Mouse (Mus musculus): Measurements from ENCODE around the gene Upp2.

DNA sequence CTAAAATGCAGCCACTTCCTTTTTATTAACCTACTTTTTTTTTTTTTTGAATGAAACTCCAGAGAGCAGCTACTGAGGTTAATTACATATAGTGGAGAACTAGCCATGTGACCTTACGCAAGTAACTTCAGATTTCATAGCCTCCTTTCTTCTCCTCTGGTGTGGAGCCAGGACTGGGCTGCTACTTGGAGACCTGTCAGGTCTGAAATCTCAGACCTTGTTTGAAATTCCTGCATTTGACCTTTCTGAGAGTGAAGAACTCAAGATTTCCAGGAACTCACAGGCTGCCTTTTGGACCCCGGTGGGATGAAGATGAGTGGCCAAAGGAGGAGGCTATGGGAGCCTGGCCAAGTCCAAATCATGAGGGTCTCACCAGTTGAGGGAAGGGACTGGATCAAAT, 7.1 kb downstream of the Upp2 start:
- TF ChIP-seq CTCF (IDR thresholded peaks at IDR 0.05; ENCODE audit: insufficient read depth, low read length), result no peak
- no peak for TF ChIP-seq POLR2A (IDR thresholded peaks at IDR 0.05; ENCODE audit: borderline replicate concordance, extremely low read depth, low read depth, low read length)
